Mouse (Mus musculus): Measurements from ENCODE around the gene Aldh16a1. TPM values are rescaled to one million over a fixed set of nuclear protein-coding genes. Genes with fewer than 3 reads are reported as not detected.
"Not testable (repeated sequence)": the region's sequence is repeated elsewhere in the genome, so short reads cannot be mapped to it uniquely, and the experiment has no call there.

The Aldh16a1 gene
- polyA plus RNA-seq, 1 experiment from 2014 or later, result 88.6 TPM

- no peak for ATAC-seq (ENCODE audit: low FRiP score, low TSS enrichment)
Observed at GRCm38 (mm10) chr7:45100046-45100445, 54.3 kb downstream of the Aldh16a1 start.

DNA sequence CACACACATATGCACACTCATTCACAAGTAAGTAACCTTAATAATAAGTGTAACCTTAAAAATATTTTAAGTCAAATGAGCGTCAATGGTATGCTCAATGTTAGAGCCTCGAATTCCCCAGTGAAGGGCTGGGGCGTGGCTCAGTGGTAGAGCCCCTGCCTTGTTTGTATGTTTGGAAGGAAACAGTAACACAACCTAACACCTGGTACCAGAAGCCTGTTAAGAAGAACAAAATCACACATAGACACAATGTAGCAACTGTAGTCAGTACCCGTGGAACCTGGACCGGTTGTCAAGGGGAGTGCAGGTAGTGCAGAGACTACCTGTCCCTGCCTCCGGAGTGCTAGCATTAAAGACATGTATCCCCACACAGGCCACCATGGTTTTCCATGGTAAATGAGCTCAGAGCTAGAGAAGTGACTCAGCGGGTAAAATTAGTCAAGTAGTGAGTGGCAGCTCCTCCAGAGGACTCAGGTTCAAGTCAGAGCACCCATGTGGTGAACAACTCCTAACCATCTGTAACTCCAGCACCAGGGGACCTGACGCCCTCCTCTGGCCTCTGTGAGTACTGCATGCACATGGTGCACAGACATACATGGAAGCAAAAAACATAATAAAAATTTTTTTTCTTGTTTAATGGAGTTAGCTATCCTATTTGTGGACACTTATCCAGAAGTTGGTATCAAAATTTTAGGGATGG lies 55.7 kb downstream of the Aldh16a1 start:
- no peak overlapping the region for H3K9ac ChIP-seq (replicated peaks; ENCODE audit: low read length)
- no peaks in the 10 kb centered on the region for H3K9me3 ChIP-seq (ENCODE audit: low read length)
- no peaks in the 10 kb centered on the region for H3K36me3 ChIP-seq (ENCODE audit: insufficient read depth, low read length)
- peaks cover 32% of the 10 kb centered on the region for H3K4me1 ChIP-seq (ENCODE audit: insufficient read depth, low read length)
- H3K27me3 ChIP-seq (ENCODE audit: insufficient read depth, low read length), result no peaks in the 10 kb centered on the region
- no peak overlapping the region for H3K27ac ChIP-seq (ENCODE audit: low read length)
- no peak for ATAC-seq (ENCODE audit: low FRiP score, low TSS enrichment)
- WGBS, result 88% methylated on average over 8 of the region's 8 CpGs
- H3K4me2 ChIP-seq (replicated peaks; ENCODE audit: low read depth, low read length), result no peak overlapping the region
- H3K4me3 ChIP-seq (ENCODE audit: low read length), result no peak overlapping the region

More at GRCm38 (mm10) chr7:45100046-45100445, 54.3 kb downstream of the Aldh16a1 start:
- WGBS, result 52% methylated on average over 6 of the region's 6 CpGs
- no peak overlapping the region for H3K27ac ChIP-seq (ENCODE audit: low read length)
- H3K9me3 ChIP-seq (ENCODE audit: low read length), result no peaks in the 10 kb centered on the region
- peaks cover 26% of the 10 kb centered on the region for H3K4me1 ChIP-seq (ENCODE audit: insufficient read depth, low read length)
- no peak overlapping the region for H3K9ac ChIP-seq (replicated peaks; ENCODE audit: low read length)
- H3K36me3 ChIP-seq (ENCODE audit: insufficient read depth, low read length), result no peaks in the 10 kb centered on the region
- H3K4me3 ChIP-seq (ENCODE audit: low read length), result no peak overlapping the region
- no peaks in the 10 kb centered on the region for H3K27me3 ChIP-seq (ENCODE audit: insufficient read depth, low read length)
- H3K4me2 ChIP-seq (replicated peaks; ENCODE audit: low read depth, low read length), result no peak overlapping the region

DNA sequence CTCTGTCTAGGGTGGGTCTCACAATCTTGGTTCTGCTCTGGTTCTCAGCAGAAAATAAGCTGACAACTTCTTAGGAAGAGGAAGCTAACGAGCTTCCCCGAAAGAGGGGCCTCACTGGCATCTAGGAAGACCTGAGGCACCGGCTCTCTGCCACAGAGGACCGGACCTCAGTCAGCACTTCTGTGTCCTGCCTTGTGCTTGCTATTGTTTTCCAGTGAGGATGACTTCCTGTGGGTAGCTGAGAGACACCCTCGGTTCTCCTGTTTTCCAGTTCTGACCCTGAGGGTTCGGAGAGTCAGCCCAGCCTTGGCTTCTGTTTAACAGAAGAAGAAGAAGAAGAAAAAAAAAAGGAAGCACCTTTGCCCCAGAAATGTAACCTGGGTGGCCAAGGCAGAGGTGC lies 56.9 kb downstream of the Aldh16a1 start:
- Histone ChIP-seq H3K9ac (replicated peaks; ENCODE audit: low read length) (no peak overlapping the region), H3K27ac (ENCODE audit: low read length) (peak overlapping the region; percentile 31), H3K4me3 (ENCODE audit: low read length) (no peak overlapping the region), H3K9me3 (ENCODE audit: low read length) (no peaks in the 10 kb centered on the region), H3K4me1 (ENCODE audit: insufficient read depth, low read length) (peaks cover 31% of the 10 kb centered on the region), H3K27me3 (ENCODE audit: insufficient read depth, low read length) (no peaks in the 10 kb centered on the region), H3K36me3 (ENCODE audit: insufficient read depth, low read length) (no peaks in the 10 kb centered on the region), H3K4me2 (replicated peaks; ENCODE audit: low read depth, low read length) (no peak overlapping the region)
- WGBS, result 48% methylated on average over 6 of the region's 6 CpGs
- no peak for ATAC-seq (ENCODE audit: low FRiP score, low TSS enrichment)

DNA sequence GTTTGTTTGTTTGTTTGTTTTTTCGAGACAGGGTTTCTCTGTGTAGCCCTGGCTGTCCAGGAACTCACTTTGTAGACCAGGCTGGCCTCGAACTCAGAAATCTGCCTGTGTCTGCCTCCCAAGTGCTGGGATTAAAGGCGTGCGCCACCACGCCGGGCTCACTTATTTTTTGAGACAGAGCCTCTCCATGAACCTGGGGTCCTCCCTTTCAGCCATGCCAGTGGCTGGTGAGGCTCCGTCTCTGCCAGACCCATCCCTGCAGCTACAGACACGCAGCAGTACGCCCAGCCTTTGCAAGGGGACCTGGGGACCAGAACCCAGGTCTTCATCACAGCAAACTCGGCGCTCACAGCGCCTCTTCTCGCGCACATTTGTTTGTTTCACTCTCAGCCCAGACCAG lies 58.4 kb downstream of the Aldh16a1 start:
- not testable (repeated sequence) for H3K4me2 ChIP-seq (replicated peaks; ENCODE audit: low read depth, low read length); H3K4me3 ChIP-seq (ENCODE audit: low read length); ATAC-seq (ENCODE audit: low FRiP score, low TSS enrichment); H3K9ac ChIP-seq (replicated peaks; ENCODE audit: low read length); H3K9me3 ChIP-seq (ENCODE audit: low read length); H3K27ac ChIP-seq (ENCODE audit: low read length); H3K27me3 ChIP-seq (ENCODE audit: insufficient read depth, low read length); H3K36me3 ChIP-seq (ENCODE audit: insufficient read depth, low read length)
- WGBS, result 94% methylated on average over 14 of the region's 14 CpGs
- H3K4me1 ChIP-seq (ENCODE audit: insufficient read depth, low read length), result peaks cover 27% of the 10 kb centered on the region

GRCm38 (mm10) chr7:45095367-45095766 lies 59.0 kb downstream of the Aldh16a1 start:
- no peak overlapping the region for H3K9ac ChIP-seq (replicated peaks; ENCODE audit: low read length)
- WGBS, result 77% methylated on average over 6 of the region's 6 CpGs
- H3K36me3 ChIP-seq (ENCODE audit: insufficient read depth, low read length), result no peaks in the 10 kb centered on the region
- peak overlapping the region; percentile 44; the same call in 1 of the 2 replicates for H3K27ac ChIP-seq (ENCODE audit: low read length)
- H3K4me2 ChIP-seq (replicated peaks; ENCODE audit: low read depth, low read length), result no peak overlapping the region
- H3K27me3 ChIP-seq (ENCODE audit: insufficient read depth, low read length), result no peaks in the 10 kb centered on the region
- no peak overlapping the region for H3K4me3 ChIP-seq (ENCODE audit: low read length)
- ATAC-seq (ENCODE audit: low FRiP score, low TSS enrichment), result no peak
- no peaks in the 10 kb centered on the region for H3K9me3 ChIP-seq (ENCODE audit: low read length)
- H3K4me1 ChIP-seq (ENCODE audit: insufficient read depth, low read length), result peaks cover 31% of the 10 kb centered on the region

DNA sequence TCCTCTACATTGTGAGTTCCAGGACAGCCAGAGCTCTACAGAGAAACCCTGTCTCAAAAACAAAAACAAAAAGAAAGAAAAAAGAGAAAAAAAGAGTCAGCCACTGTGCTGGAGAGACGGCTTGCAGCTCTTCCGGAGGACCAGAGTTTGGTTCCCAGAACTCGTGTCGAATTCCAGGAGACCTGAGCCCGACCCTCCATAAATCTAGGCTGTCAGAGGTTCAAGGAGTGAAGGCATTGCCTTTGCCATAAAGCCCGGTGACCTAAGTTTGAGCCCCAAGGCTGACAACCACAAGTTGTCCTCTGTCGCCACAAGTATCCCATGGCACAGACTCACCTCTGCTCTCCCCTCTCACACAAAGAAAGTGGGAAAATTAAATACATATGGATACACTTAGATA lies 60.3 kb downstream of the Aldh16a1 start:
- Histone ChIP-seq H3K36me3 (ENCODE audit: insufficient read depth, low read length) (0 out of 2 replicates have a peak, but pooled peaks cover 4% of the 10 kb centered on the region), H3K27me3 (ENCODE audit: insufficient read depth, low read length) (no peaks in the 10 kb centered on the region), H3K4me2 (replicated peaks; ENCODE audit: low read depth, low read length) (0 out of 2 replicates have a peak overlapping the region, but pooled peaks have one; percentile 6), H3K4me1 (ENCODE audit: insufficient read depth, low read length) (peaks cover 31% of the 10 kb centered on the region), H3K9me3 (ENCODE audit: low read length) (no peaks in the 10 kb centered on the region), H3K9ac (replicated peaks; ENCODE audit: low read length) (no peak overlapping the region), H3K4me3 (ENCODE audit: low read length) (peak overlapping the region; percentile 3; the same call in 1 of the 2 replicates), H3K27ac (ENCODE audit: low read length) (peak overlapping the region; percentile 90)
- WGBS, result 13% methylated on average over 7 of the region's 7 CpGs
- no peak; the same call in 1 of the 2 replicates for ATAC-seq (ENCODE audit: low FRiP score, low TSS enrichment)

GRCm38 (mm10) chr7:45093516-45093905 lies 60.9 kb downstream of the Aldh16a1 start:
- H3K27ac ChIP-seq (ENCODE audit: low read length), result peak overlapping the region; percentile 90

GRCm38 (mm10) chr7:45092828-45093515 lies 61.4 kb downstream of the Aldh16a1 start:
- no peak overlapping the region for H3K4me3 ChIP-seq (ENCODE audit: low read length)
- H3K27me3 ChIP-seq (ENCODE audit: insufficient read depth, low read length), result no peaks in the 10 kb centered on the region
- peaks cover 13% of the 10 kb centered on the region for H3K36me3 ChIP-seq (ENCODE audit: insufficient read depth, low read length)
- no peaks in the 10 kb centered on the region for H3K9me3 ChIP-seq (ENCODE audit: low read length)
- 31% methylated on average over 12 of the region's 12 CpGs for WGBS
- H3K4me2 ChIP-seq (replicated peaks; ENCODE audit: low read depth, low read length), result no peak overlapping the region
- H3K9ac ChIP-seq (replicated peaks; ENCODE audit: low read length), result peak overlapping the region; percentile 2; the same call in 1 of the 2 replicates
- no peak for ATAC-seq (ENCODE audit: low FRiP score, low TSS enrichment)
- H3K4me1 ChIP-seq (ENCODE audit: insufficient read depth, low read length), result peaks cover 31% of the 10 kb centered on the region
- H3K27ac ChIP-seq (ENCODE audit: low read length), result peak overlapping the region; percentile 90

More at GRCm38 (mm10) chr7:45093516-45093905, 60.9 kb downstream of the Aldh16a1 start:
- no peak overlapping the region for H3K9ac ChIP-seq (replicated peaks; ENCODE audit: low read length)
- H3K36me3 ChIP-seq (ENCODE audit: insufficient read depth, low read length), result peaks cover 8% of the 10 kb centered on the region; the same call in 1 of the 2 replicates
- 28% methylated on average over 13 of the region's 18 CpGs for WGBS
- ATAC-seq (ENCODE audit: low FRiP score, low TSS enrichment), result no peak
- no peaks in the 10 kb centered on the region for H3K9me3 ChIP-seq (ENCODE audit: low read length)
- H3K4me2 ChIP-seq (replicated peaks; ENCODE audit: low read depth, low read length), result 0 out of 2 replicates have a peak overlapping the region, but pooled peaks have one; percentile 6
- peaks cover 31% of the 10 kb centered on the region for H3K4me1 ChIP-seq (ENCODE audit: insufficient read depth, low read length)
- no peaks in the 10 kb centered on the region for H3K27me3 ChIP-seq (ENCODE audit: insufficient read depth, low read length)
- H3K4me3 ChIP-seq (ENCODE audit: low read length), result no peak overlapping the region

GRCm38 (mm10) chr7:45092048-45092447 lies 62.3 kb downstream of the Aldh16a1 start, which contains the start of gene Rcn3:
Rcn3 (minus strand) TSS chr7:45092221.
- Histone ChIP-seq H3K4me1 (ENCODE audit: insufficient read depth, low read length) (peaks cover 31% of the 10 kb centered on the region), H3K27me3 (ENCODE audit: insufficient read depth, low read length) (no peaks in the 10 kb centered on the region), H3K9ac (replicated peaks; ENCODE audit: low read length) (peak within 1 kb of the TSS; percentile 85), H3K36me3 (ENCODE audit: insufficient read depth, low read length) (peaks cover 23% of the 10 kb centered on the region), H3K4me2 (replicated peaks; ENCODE audit: low read depth, low read length) (peak within 1 kb of the TSS; percentile 81), H3K27ac (ENCODE audit: low read length) (peak within 1 kb of the TSS; percentile 90), H3K4me3 (ENCODE audit: low read length) (peak within 1 kb of the TSS; percentile 67), H3K9me3 (ENCODE audit: low read length) (no peaks in the 10 kb centered on the region)
- WGBS, result under 1% methylated on average over 16 of the region's 16 CpGs
- ATAC-seq (ENCODE audit: low FRiP score, low TSS enrichment), result peak; percentile 91

Measured in kidney, embryonic 16.5 days (tissue).